Mouse (Mus musculus): ENCODE measurements around the gene Hoxb5.

DNA sequence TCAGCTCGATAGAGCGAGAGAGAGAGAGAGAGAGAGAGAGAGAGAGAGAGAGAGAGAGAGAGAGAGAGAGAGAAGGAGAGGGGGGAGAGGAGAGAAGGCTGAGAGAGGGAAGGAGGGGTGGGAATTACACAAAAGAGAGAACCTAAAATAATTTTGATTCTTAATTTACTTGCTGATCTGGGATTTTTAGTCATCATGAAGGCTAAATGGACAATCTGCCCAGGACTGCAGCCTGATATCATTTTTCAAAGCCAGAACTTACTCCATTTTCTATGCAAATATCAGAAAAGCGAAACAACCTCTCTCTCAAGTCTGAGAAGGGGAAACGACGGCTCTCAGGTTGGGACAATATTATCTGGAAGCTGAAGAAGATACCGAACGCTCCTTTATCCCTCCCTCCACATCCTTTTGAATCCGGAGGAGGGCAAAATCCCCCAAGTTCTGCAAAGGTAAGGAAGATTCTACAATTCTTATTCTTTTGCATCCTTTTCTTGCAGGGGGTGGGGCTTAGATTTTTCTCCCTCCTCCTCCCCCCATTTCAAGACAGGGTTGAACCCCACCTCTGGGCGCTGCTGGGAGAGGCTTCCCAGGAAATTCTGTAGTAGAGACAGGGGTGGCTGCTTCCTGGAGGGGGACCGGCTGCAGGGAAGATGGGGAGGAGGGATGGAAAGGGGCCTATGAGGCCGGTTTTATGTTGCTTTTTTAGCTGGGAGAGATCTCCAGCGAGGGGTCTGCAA is 10.4 kb upstream of the Hoxb5 start:
- TF ChIP-seq POLR2A (IDR thresholded peaks at IDR 0.05; ENCODE audit: extremely low read depth, insufficient read depth, low read length) (no peak), CTCF (IDR thresholded peaks at IDR 0.05; ENCODE audit: low read depth, low read length) (no peak)
